Comparison of ENCODE assay signal across 20 mouse cellular contexts in the genomic region with DNA sequence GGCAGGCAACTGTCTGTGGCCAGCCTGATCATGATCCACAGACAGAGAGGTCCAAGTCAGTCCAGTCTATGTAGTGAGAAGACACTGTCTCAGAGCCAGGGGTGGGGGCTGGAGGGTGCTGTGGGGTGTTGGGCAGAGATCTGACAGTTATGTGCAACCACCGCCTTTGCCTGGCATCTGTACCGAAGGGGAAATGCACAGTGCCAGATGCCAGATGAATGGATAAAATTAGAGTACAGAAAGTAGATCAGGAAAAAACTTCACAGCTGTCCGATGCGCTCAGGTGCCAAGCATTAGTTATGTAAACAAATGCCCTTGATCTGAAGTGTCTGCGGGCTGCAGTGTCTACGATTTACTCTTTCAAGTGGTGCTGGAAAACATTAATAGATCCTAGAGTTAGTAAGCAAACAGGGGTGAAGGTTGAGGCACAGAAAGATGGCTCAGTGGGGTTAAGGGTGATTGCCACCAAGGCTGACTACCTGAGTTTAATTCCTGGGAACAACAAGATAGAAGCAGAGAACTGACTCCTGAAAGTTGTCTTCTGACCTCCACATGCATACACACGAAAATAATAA. TPM values are rescaled to one million over a fixed set of nuclear protein-coding genes. Genes with fewer than 3 reads are reported as not detected.
DNase-seq lines count a peak whose midpoint lies in the region; ATAC-seq and TF ChIP-seq lines count a peak whose summit lies in the region.
"Had no signal": no experiment of that assay in that cellular context is flagged by ENCODE, and none has a peak within 500 bp of the region (broad histone marks: within the 10 kb centered on the region; RNA-seq: fewer than 3 reads in every experiment).

No protein-coding gene starts in this region.

- peaks cover 3% of the 10 kb centered on the region; the same call in 1 of the 2 replicates for H3K4me1 ChIP-seq in kidney, adult 2 months (ENCODE audit: control insufficient read depth, insufficient read depth, low read length)
- no peaks in the 10 kb centered on the region for H3K4me1 ChIP-seq in kidney, embryonic 16.5 days (ENCODE audit: insufficient read depth, low read length)
- peaks cover 21% of the 10 kb centered on the region for H3K4me1 ChIP-seq in thymus, adult 2 months (replicated peaks; ENCODE audit: control insufficient read depth, insufficient read depth, low read length)
- H3K4me1 ChIP-seq: forebrain, embryonic 15.5 days; hindbrain, embryonic 10.5 days; midbrain, embryonic 15.5 days; neural tube, embryonic 15.5 days had no signal

- TF ChIP-seq CTCF in kidney, adult 2 months (conservative IDR thresholded peaks at IDR 0.05; ENCODE audit: insufficient read depth, insufficient read length, low read depth, low read length): no peak
- no peak for TF ChIP-seq CTCF in thymus, adult 2 months (IDR thresholded peaks at IDR 0.05; ENCODE audit: borderline replicate concordance, control insufficient read depth, extremely low read depth, insufficient read depth, low read length, poor library complexity)

- no peak overlapping the region for H3K9ac ChIP-seq in kidney, embryonic 16.5 days (replicated peaks; ENCODE audit: low read length)
- H3K9ac ChIP-seq: forebrain, embryonic 15.5 days; midbrain, embryonic 15.5 days; neural tube, embryonic 15.5 days had no signal

- WGBS in kidney, adult 2 months: 45% methylated on average over 7 of the region's 7 CpGs
- 65% methylated on average over 7 of the region's 7 CpGs for WGBS in kidney, embryonic 16.5 days
- 17% methylated on average over 7 of the region's 7 CpGs for WGBS in thymus, adult 2 months

- H3K36me3 ChIP-seq in kidney, adult 2 months (ENCODE audit: control insufficient read depth, insufficient read depth, low read length): no peaks in the 10 kb centered on the region
- no peaks in the 10 kb centered on the region for H3K36me3 ChIP-seq in kidney, embryonic 16.5 days (ENCODE audit: insufficient read depth, low read length)
- H3K36me3 ChIP-seq in thymus, adult 2 months (ENCODE audit: control insufficient read depth, insufficient read depth, low read length): no peaks in the 10 kb centered on the region
- H3K36me3 ChIP-seq: forebrain, embryonic 15.5 days; hindbrain, embryonic 10.5 days; midbrain, embryonic 15.5 days; neural tube, embryonic 15.5 days had no signal

- H3K27ac ChIP-seq in kidney, adult 2 months (ENCODE audit: insufficient read depth, low read depth, low read length): no peak overlapping the region
- no peak overlapping the region for H3K27ac ChIP-seq in kidney, embryonic 16.5 days (ENCODE audit: low read length)
- no peak overlapping the region for H3K27ac ChIP-seq in thymus, adult 2 months (ENCODE audit: control insufficient read depth, insufficient read depth, low read length)
- H3K27ac ChIP-seq: forebrain, embryonic 15.5 days; hindbrain, embryonic 10.5 days; hindbrain, postnatal 0 days; midbrain, embryonic 15.5 days; neural tube, embryonic 15.5 days had no signal

- no peaks in the 10 kb centered on the region for H3K9me3 ChIP-seq in kidney, embryonic 16.5 days (ENCODE audit: low read length)
- H3K9me3 ChIP-seq: forebrain, embryonic 15.5 days; hindbrain, embryonic 10.5 days; midbrain, embryonic 15.5 days; neural tube, embryonic 15.5 days had no signal

- DNase-seq in kidney, adult 2 months: peak; percentile 67
- peak; percentile 16 for DNase-seq in thymus, adult 2 months
- no peak for DNase-seq in thymus, adult 18-20 months
- DNase-seq in gastrocnemius, postnatal 14 days: peak; percentile 35
- no peak for DNase-seq in right cerebral cortex, postnatal 4 days
- DNase-seq in frontal cortex, postnatal 10 days (ENCODE audit: low spot score in 2 of 2): no peak
- DNase-seq: adrenal gland, adult 8-10 months; cerebellum, adult 11 months; cerebellum, postnatal 14 days; embryo, embryonic 11 days; layer of hippocampus, postnatal 36 days; lung, adult 18-20 months had no signal

- no peak overlapping the region for H3K4me2 ChIP-seq in kidney, embryonic 16.5 days (replicated peaks; ENCODE audit: low read depth, low read length)
- H3K4me2 ChIP-seq: forebrain, embryonic 15.5 days; midbrain, embryonic 15.5 days; neural tube, embryonic 15.5 days had no signal

- no peaks in the 10 kb centered on the region for H3K27me3 ChIP-seq in kidney, adult 2 months (replicated peaks; ENCODE audit: control insufficient read depth, insufficient read depth, low read length)
- no peaks in the 10 kb centered on the region for H3K27me3 ChIP-seq in kidney, embryonic 16.5 days (ENCODE audit: insufficient read depth, low read length)
- H3K27me3 ChIP-seq in thymus, adult 2 months (ENCODE audit: control insufficient read depth, insufficient read depth, low read length): no peaks in the 10 kb centered on the region
- H3K27me3 ChIP-seq: forebrain, embryonic 15.5 days; midbrain, embryonic 15.5 days; neural tube, embryonic 15.5 days had no signal

- intact Hi-C loops in gastrocnemius, postnatal 14 days (cut with DNase I; ENCODE audit: low total_unique reads): loop anchor here (10.0 kb wide), 1 partner anchor 327 kb away; no protein-coding TSS in a partner anchor

- ATAC-seq in kidney, embryonic 16.5 days (ENCODE audit: low FRiP score, low TSS enrichment): no peak
- ATAC-seq: forebrain, embryonic 15.5 days; hindbrain, postnatal 0 days; intestine, postnatal 0 days; midbrain, embryonic 15.5 days had no signal

- H3K4me3 ChIP-seq in kidney, adult 2 months (ENCODE audit: insufficient read depth, low read depth, low read length): no peak overlapping the region
- no peak overlapping the region for H3K4me3 ChIP-seq in kidney, embryonic 16.5 days (ENCODE audit: low read length)
- H3K4me3 ChIP-seq in thymus, adult 2 months (ENCODE audit: control insufficient read depth, insufficient read depth, low read length): no peak overlapping the region
- H3K4me3 ChIP-seq: forebrain, embryonic 15.5 days; hindbrain, embryonic 10.5 days; midbrain, embryonic 15.5 days; myocyte; neural tube, embryonic 15.5 days had no signal

- no peak for TF ChIP-seq POLR2A in kidney, adult 2 months (IDR thresholded peaks at IDR 0.05; ENCODE audit: low read depth, low read length)
- no peak for TF ChIP-seq POLR2A in thymus, adult 2 months (IDR thresholded peaks at IDR 0.05; ENCODE audit: control insufficient read depth, extremely low read depth, insufficient read depth, low read length, poor library complexity)

RNA-seq across cellular contexts. Expression of a gene that starts 1.3 kb away (rescaled TPM):
- polyA plus RNA-seq in kidney, adult 2 months (2012; rRNA removed): 8.9 and 9.4 TPM in 2 replicates
- 0.27 and 0.32 TPM in 2 replicates for polyA plus RNA-seq in kidney, embryonic 16.5 days (2015; fragmentation: Nextera tagmentation; extraction: Ambion mirVana)
- polyA plus RNA-seq in thymus, adult 2 months (2012; rRNA removed): 13.5 and 15.4 TPM in 2 replicates
- total RNA-seq in gastrocnemius, postnatal 14 days (2021): under 1 TPM in 1 of 2 experiments, not detected in 1; 0.10 TPM
- polyA plus RNA-seq: midbrain, embryonic 15.5 days had no signal

RNA-seq across cellular contexts. Expression of a gene that starts 55.5 kb away (rescaled TPM):
- 8.4 and 8.9 TPM in 2 replicates for polyA plus RNA-seq in kidney, adult 2 months (2012; rRNA removed)
- polyA plus RNA-seq in kidney, embryonic 16.5 days (2015; fragmentation: Nextera tagmentation; extraction: Ambion mirVana): 65.8 and 67.1 TPM in 2 replicates
- polyA plus RNA-seq in thymus, adult 2 months (2012; rRNA removed): 13.3 and 14.8 TPM in 2 replicates
- total RNA-seq in gastrocnemius, postnatal 14 days (2021): 10 to 100 TPM; 55.2 to 55.7 TPM

Comparison
In these comparisons a context has a peak if more than half of its experiments do, and no peak if none do; other contexts are left out.
1. DNase-seq: peak in kidney, adult 2 months (single experiment), thymus, adult 2 months (single experiment) and gastrocnemius, postnatal 14 days (single experiment); none in thymus, adult 18-20 months (0 of 2), right cerebral cortex, postnatal 4 days (single experiment) and frontal cortex, postnatal 10 days (0 of 2).